Mouse (Mus musculus) CD4-positive helper T cell, adult 2 months (primary cell): ENCODE results near the gene Ssbp3.

ENCODE experiments used
- DNase-seq: peaks from one replicate; pipeline ENCODE4 v3.0.0-alpha.2; 2012; ENCODE audit warnings: low read depth, missing footprints, low spot score

Ssbp3 gene

GRCm38 (mm10) chr4:106907701-106908425, 2.6 kb upstream of the Ssbp3 start:
- DNase-seq: peak; percentile 19

DNA sequence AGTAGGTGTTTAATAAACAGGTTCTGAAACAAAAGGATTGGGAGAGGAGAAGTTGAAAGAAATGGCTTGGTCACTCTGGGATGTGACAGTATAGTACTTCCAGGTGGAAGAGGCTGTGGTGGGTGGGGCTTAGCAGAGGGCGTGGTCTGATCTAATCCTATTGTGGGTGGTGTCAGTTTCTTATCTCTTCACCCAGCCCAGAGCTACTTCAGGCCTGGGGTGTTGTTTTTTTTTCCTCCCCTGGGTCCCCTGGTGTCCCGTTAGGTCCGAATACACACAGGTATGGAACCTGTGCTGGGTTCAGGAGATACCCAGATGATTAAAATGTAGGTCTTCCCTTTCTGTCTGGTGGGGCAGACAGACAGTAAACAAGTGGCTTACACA, 2.1 kb upstream of the Ssbp3 start:
- peak; percentile 69 for DNase-seq

GRCm38 (mm10) chr4:106908950-106909751, 1.4 kb upstream of the Ssbp3 start:
- peak; percentile 69 for DNase-seq

DNA sequence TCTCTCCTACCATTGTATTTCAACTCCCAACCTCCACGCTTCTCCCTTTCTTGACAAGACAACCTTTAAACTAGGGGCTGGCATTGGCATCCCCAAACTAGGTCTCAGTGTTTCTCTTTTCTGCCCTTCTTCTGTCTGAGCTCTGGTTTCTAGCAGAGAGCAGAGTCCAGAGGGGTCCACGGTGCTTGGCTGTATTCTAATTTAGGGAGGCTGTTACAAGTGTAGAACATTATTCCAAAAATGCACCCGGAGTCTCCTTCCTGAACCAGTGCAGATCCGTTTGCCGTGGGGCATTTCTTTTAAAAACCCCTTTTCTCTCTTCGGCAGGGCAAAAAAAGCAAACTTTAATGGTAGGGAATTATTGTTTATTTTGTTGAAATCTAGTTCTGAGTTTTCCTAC, 704 bp upstream of the Ssbp3 start:
- no peak for DNase-seq

- peak; percentile 90 for DNase-seq
These were observed 823 bp downstream of the Ssbp3 start for GRCm38 (mm10) chr4:106911246-106911801.

GRCm38 (mm10) chr4:106911951-106912688, 1.6 kb downstream of the Ssbp3 start:
- peak; percentile 23 for DNase-seq

- no peak for DNase-seq
These were observed 2.2 kb downstream of the Ssbp3 start for GRCm38 (mm10) chr4:106912689-106913041.

DNA sequence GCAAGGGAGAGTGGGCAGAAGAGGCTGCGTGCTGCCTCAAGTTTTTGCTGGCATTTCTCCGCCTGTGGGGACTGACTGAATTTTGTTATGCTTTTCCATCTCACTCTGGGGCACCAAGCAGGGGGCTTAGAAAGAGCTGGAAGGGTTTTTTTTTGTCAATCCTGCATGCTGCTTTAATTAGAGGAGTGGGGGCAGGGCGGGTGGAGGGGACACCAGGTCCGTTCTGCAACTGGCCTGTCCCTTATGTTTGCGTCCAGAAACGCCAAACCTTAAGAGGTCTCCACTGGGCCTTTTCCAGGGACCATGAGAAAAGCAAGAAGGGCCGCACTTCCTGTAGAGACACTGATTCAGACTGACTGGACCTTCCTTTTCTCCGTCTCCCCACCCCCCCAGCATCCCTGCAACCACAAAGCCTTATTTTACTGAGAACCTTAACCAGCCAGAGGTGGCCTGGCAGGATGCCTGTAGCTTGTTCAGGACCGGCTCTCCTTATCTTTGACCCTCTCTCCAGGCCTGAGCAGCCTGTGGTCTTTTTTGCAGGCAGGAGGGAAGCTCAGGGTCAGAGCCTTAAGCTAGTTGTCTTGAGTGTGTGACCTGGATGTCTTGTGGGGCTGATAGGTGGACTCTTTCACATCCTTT, 3.0 kb downstream of the Ssbp3 start:
- DNase-seq: no peak

GRCm38 (mm10) chr4:106915265-106915664, 4.8 kb downstream of the Ssbp3 start:
- no peak for DNase-seq

DNA sequence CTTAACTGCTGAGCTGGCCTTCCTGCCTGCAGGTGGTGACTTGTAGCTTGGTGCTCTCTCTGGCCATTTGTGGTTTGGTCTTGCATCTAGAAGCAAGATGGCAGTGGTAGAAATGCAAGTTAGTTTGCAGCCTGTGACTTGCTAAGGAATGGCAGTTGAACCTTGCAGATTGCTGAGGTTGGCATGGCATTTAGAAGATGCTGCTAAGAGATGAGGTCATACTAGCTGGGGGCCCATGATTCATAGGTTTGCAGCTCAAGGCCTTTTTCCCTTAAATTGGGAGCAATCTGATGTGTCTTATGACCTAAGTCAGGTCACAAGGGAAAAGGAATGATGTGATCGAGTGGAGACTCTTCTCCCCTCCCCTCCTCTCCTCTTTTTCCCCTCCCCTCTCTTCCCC, 7.8 kb downstream of the Ssbp3 start:
- no peak for DNase-seq

DNA sequence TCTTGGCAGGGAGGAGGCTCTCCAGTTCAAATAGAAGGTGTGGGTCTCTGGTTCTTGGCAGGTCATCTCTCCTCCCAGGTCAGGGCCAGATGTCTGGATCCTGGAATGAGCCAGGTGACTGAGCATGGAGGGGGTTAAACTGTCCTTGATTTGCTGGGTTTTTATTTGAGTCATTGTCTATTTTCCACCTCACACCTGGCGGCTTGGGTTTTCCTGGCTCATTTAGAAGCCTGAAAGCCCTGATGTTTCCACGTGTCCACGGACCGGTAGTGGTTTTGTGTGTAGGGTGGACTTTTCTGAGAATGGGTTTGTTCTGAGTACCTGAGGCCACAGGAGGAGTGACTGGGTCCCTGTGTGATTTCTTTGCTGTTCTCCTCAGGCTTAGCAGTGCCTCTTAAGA, 9.6 kb downstream of the Ssbp3 start:
- DNase-seq: no peak

DNA sequence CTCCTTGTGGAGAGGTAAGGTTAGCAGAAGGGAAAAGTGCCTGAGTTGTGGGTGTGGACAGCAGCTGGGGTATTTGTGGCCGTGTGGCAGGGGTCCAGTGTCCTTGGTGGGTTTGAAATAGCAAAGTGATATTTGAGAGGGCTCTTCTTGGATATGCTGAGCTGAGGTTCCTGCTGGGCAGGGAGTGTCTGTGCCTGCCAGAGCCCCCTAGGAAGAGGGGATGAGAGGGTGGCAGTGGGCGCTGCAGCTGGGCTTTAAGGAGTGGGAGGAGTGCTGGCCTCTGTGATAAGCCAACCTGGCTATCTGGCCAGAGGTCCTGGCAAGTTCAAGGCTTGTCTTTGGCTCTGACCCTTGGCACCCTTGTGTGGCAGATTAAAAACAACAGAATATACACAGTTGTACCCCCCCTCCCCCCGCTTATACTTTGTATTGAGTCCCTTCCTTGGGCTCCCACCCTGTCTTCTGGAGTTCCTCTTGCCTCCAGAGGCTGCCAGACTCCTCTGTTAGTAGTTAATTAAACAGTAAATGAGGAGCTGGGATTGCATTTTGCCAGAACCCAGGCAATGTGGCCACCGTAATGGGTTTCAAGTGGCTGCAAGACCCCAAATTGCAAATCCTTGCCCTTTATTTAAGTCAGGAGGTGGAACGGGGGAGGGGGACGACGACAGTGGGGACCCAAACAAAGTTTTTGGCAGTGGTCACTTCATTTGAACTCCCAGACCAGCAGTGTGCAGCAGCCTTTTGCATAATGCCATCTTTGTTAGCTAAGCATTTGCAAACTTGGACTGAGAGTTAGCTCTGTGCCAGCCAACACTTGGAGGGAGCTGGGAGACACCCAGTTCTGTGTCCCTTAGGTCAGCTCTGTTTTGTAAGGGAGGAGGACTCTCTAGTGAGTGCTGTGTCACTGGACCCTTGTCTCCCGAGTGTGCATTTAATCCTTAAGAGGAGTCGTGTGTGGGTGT, 11.2 kb downstream of the Ssbp3 start:
- DNase-seq: no peak

DNA sequence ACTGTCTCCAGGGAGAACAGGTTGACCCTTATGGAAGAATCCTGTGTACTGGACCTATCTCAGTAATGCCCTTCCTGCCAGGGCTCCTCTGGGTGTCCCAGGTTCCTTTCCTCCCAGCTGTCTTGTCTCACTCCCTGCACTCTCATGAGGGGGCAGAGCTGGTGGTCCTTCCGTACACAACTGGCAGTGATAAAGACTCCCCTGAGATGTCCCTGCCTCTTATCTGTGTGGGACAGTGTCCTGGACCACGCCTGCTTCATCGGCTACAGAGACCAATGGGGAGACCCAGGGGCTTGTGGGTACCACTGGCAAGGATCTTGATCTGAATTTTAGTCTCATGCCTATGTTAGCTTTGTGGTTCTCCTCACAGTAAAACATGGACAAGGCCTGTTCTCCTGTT, 12.4 kb downstream of the Ssbp3 start:
- DNase-seq: no peak

DNA sequence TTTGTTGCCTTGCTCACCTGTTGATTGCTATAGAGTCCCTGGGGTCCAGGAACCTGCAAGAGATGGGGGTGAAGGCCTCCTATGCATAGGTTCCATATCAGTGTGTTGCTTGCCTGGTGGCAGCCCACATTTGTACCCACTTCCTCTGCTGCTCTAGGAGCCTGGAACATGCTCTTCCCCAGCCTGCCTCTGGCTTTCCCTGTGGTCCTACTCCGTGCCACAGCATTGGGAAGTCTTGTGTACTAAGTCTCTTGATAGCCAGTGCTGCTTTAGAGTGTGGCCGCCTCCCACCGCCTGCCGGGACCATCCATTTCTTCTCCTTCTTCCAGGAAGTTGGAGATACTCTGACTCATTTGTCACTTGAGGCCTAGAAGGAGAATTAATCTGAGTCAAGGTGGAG, 13.7 kb downstream of the Ssbp3 start:
- DNase-seq: no peak

DNA sequence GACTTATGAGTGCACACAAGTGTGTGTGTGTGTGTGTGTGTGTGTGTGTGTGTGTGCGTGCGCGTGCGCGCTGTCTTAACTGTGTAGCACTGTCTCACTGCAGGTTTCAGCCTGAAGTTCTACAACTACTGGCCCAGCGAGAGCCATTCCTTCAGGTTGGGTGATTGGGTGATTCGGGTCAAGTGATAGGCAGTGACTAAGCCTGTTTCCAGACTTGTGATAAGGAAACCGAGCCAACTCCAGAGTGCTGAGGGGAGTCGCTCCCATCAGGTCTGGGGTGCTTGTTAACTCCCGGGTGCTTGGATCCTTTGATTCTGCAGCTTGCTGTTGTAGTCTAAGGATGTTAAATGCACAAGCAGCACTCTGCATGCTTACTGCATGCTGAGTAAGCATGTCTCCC, 14.4 kb downstream of the Ssbp3 start:
- DNase-seq: no peak

GRCm38 (mm10) chr4:106926401-106926800, 15.9 kb downstream of the Ssbp3 start:
- no peak for DNase-seq

GRCm38 (mm10) chr4:106927034-106927433, 16.5 kb downstream of the Ssbp3 start:
- DNase-seq: no peak

DNA sequence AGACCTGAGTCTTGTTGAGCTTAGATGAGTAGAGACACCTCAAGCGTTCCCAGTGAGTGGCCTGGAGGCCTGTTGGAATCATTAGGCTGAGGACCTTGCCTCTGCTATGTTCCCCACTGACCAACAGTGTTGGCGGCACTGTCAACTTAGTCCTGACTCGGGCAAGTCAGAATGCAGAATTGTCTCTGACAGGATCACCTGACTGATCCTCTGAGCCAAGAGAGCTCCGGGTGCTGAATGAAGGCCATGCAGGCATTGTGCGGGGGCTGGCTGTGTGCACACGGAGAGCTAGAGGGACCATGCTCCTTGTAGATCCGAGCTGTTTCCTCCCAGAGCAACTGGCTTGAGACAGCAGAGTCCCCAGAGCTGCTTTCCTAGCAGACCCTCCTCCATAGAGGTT, 18.5 kb downstream of the Ssbp3 start:
- no peak for DNase-seq

- peak; percentile 31 for DNase-seq
These were observed 22.1 kb downstream of the Ssbp3 start for GRCm38 (mm10) chr4:106932583-106932982.

GRCm38 (mm10) chr4:106933813-106934482, 23.4 kb downstream of the Ssbp3 start:
- no peak for DNase-seq
